Mouse (Mus musculus) stomach, embryonic 14.5 days (tissue): ENCODE data around the gene Mcu. TPM values are rescaled to one million over a fixed set of nuclear protein-coding genes. Genes with fewer than 3 reads are reported as not detected.

Source experiments
- ATAC-seq: fragments of 200-750 bp; cut with Nextera tagmentation; 2 replicates; pipeline ENCODE4 v1.8.0; 2017; ENCODE audit warnings: low read depth, moderate TSS enrichment; ENCODE audit not compliant: insufficient number of reproducible peaks, insufficient read depth, low FRiP score
- H3K27ac ChIP-seq: fragments of 300-500 bp; sonication (generic); 2 replicates; pipeline ENCODE4 v1.5.1; 2014; ENCODE audit warnings: mild to moderate bottlenecking, low read length, moderate library complexity, mixed read lengths
- H3K27me3 ChIP-seq: fragments of 300-500 bp; sonication (generic); 2 replicates; pipeline ENCODE4 v1.6.1; 2014; ENCODE audit warnings: low read length, control low read depth, mixed read lengths; ENCODE audit not compliant: control insufficient read depth, insufficient read depth
- H3K36me3 ChIP-seq: fragments of 300-500 bp; sonication (generic); 2 replicates; pipeline ENCODE4 v1.6.1; 2014; ENCODE audit warnings: mild to moderate bottlenecking, control low read depth, low read length, moderate library complexity, mixed read lengths; ENCODE audit not compliant: control insufficient read depth, insufficient read depth
- H3K4me1 ChIP-seq: fragments of 300-500 bp; sonication (generic); 2 replicates; pipeline ENCODE4 v1.6.1; 2014; ENCODE audit warnings: low read length, control low read depth, mixed read lengths; ENCODE audit not compliant: control insufficient read depth, insufficient read depth
- H3K4me2 ChIP-seq: fragments of 300-500 bp; sonication (generic); replicated peaks from 2 replicates; pipeline ENCODE4 v1.6.1; 2014; ENCODE audit warnings: low read depth, low read length, control low read depth
- H3K4me3 ChIP-seq: fragments of 300-500 bp; sonication (generic); 2 replicates; pipeline ENCODE4 v1.5.1; 2014; ENCODE audit warnings: low read depth, low read length, control low read depth
- H3K9ac ChIP-seq: fragments of 300-500 bp; sonication (generic); replicated peaks from 2 replicates; pipeline ENCODE4 v1.6.1; 2014; ENCODE audit warnings: low read depth, mild to moderate bottlenecking, control low read depth, low read length, moderate library complexity, mixed read lengths
- H3K9me3 ChIP-seq: fragments of 300-500 bp; sonication (generic); 2 replicates; pipeline ENCODE4 v1.6.1; 2016; ENCODE audit warnings: low read depth, low read length, control low read depth; ENCODE audit not compliant: control insufficient read depth
- WGBS: fragments of 180-500 bp; shearing (Covaris S2); extraction: QIAGEN DNeasy Blood & Tissue Kit; methylation state at CpG from one replicate; pipeline ENCODE4 v1.1.7; 2014; 5-methylcytosine and 5-hydroxymethylcytosine counted together
- polyA plus RNA-seq: library from polyadenylated mRNA; unstranded; fragments of >200 nt; fragmentation: Nextera tagmentation; extraction: Ambion mirVana; gene quantifications from 2 replicates; pipeline ENCODE4 v1.2.1, GENCODE M21; 2014

The Mcu gene
- polyA plus RNA-seq, 1 experiment from 2014 or later, result 60.4 TPM

- Histone ChIP-seq H3K27me3 (no peaks in the 10 kb centered on the region), H3K9me3 (no peaks in the 10 kb centered on the region), H3K9ac (no peak overlapping the region), H3K4me2 (no peak overlapping the region), H3K27ac (no peak overlapping the region), H3K4me1 (no peaks in the 10 kb centered on the region), H3K36me3 (0 out of 2 replicates have a peak, but pooled peaks cover 2% of the 10 kb centered on the region), H3K4me3 (no peak overlapping the region)
- WGBS, result 89% methylated on average over 6 of the region's 6 CpGs
- ATAC-seq, result no peak
These were observed 132.2 kb downstream of the Mcu start for GRCm38 (mm10) chr10:59484318-59484717.

- WGBS, result 92% methylated on average over 5 of the region's 5 CpGs
- Histone ChIP-seq H3K36me3 (no peaks in the 10 kb centered on the region), H3K9me3 (no peaks in the 10 kb centered on the region), H3K9ac (no peak overlapping the region), H3K4me2 (no peak overlapping the region), H3K27ac (no peak overlapping the region), H3K4me1 (no peaks in the 10 kb centered on the region), H3K27me3 (no peaks in the 10 kb centered on the region), H3K4me3 (no peak overlapping the region)
- ATAC-seq, result no peak
These were observed 135.1 kb downstream of the Mcu start for GRCm38 (mm10) chr10:59481381-59481780.

GRCm38 (mm10) chr10:59470451-59470850 is 146.0 kb downstream of the Mcu start:
- H3K4me2 ChIP-seq, result no peak overlapping the region
- no peak overlapping the region for H3K9ac ChIP-seq
- H3K36me3 ChIP-seq, result no peaks in the 10 kb centered on the region; the same call in 1 of the 2 replicates
- no peak overlapping the region for H3K4me3 ChIP-seq
- ATAC-seq, result no peak
- H3K27ac ChIP-seq, result no peak overlapping the region
- H3K27me3 ChIP-seq, result no peaks in the 10 kb centered on the region
- H3K9me3 ChIP-seq, result no peaks in the 10 kb centered on the region
- H3K4me1 ChIP-seq, result no peaks in the 10 kb centered on the region
- 79% methylated on average over 5 of the region's 5 CpGs for WGBS

GRCm38 (mm10) chr10:59467297-59467696 is 149.2 kb downstream of the Mcu start:
- WGBS, result 85% methylated on average over 12 of the region's 12 CpGs

GRCm38 (mm10) chr10:59466626-59467025 is 149.9 kb downstream of the Mcu start:
- no peak for ATAC-seq
- Histone ChIP-seq H3K27me3 (no peaks in the 10 kb centered on the region), H3K9me3 (no peaks in the 10 kb centered on the region), H3K4me2 (no peak overlapping the region), H3K9ac (no peak overlapping the region), H3K4me1 (no peaks in the 10 kb centered on the region), H3K4me3 (no peak overlapping the region), H3K27ac (no peak overlapping the region), H3K36me3 (no peaks in the 10 kb centered on the region; the same call in 1 of the 2 replicates)
- WGBS, result 89% methylated on average over 4 of the region's 4 CpGs

More at GRCm38 (mm10) chr10:59467297-59467696, 149.2 kb downstream of the Mcu start:
- no peak overlapping the region for H3K4me2 ChIP-seq
- H3K9me3 ChIP-seq, result no peaks in the 10 kb centered on the region
- no peaks in the 10 kb centered on the region; the same call in 1 of the 2 replicates for H3K36me3 ChIP-seq
- H3K4me3 ChIP-seq, result no peak overlapping the region
- no peak overlapping the region for H3K9ac ChIP-seq
- no peak for ATAC-seq
- H3K27ac ChIP-seq, result no peak overlapping the region
- no peaks in the 10 kb centered on the region for H3K4me1 ChIP-seq
- H3K27me3 ChIP-seq, result no peaks in the 10 kb centered on the region

GRCm38 (mm10) chr10:59465546-59465945 is 150.9 kb downstream of the Mcu start:
- H3K4me2 ChIP-seq, result no peak overlapping the region
- no peaks in the 10 kb centered on the region for H3K4me1 ChIP-seq
- ATAC-seq, result no peak
- WGBS, result 69% methylated on average over 3 of the region's 3 CpGs
- H3K27me3 ChIP-seq, result no peaks in the 10 kb centered on the region
- no peak overlapping the region for H3K4me3 ChIP-seq
- no peaks in the 10 kb centered on the region for H3K9me3 ChIP-seq
- H3K9ac ChIP-seq, result no peak overlapping the region
- no peak overlapping the region for H3K27ac ChIP-seq
- H3K36me3 ChIP-seq, result no peaks in the 10 kb centered on the region; the same call in 1 of the 2 replicates

- H3K9ac ChIP-seq, result no peak overlapping the region
- no peak overlapping the region for H3K4me3 ChIP-seq
- no peak for ATAC-seq
- H3K4me1 ChIP-seq, result no peaks in the 10 kb centered on the region
- no peaks in the 10 kb centered on the region for H3K9me3 ChIP-seq
- no peak overlapping the region for H3K27ac ChIP-seq
- H3K27me3 ChIP-seq, result no peaks in the 10 kb centered on the region
- no peaks in the 10 kb centered on the region; the same call in 1 of the 2 replicates for H3K36me3 ChIP-seq
- H3K4me2 ChIP-seq, result no peak overlapping the region
- WGBS, result 85% methylated on average over 6 of the region's 6 CpGs
These were observed 154.2 kb downstream of the Mcu start for GRCm38 (mm10) chr10:59462307-59462706.

- no peak overlapping the region for H3K4me2 ChIP-seq
- H3K36me3 ChIP-seq, result peaks cover 9% of the 10 kb centered on the region
- H3K27me3 ChIP-seq, result no peaks in the 10 kb centered on the region
- H3K27ac ChIP-seq, result no peak overlapping the region
- no peaks in the 10 kb centered on the region for H3K4me1 ChIP-seq
- H3K4me3 ChIP-seq, result no peak overlapping the region
- no peaks in the 10 kb centered on the region for H3K9me3 ChIP-seq
- H3K9ac ChIP-seq, result no peak overlapping the region
- no peak for ATAC-seq
- WGBS, result 89% methylated on average over 12 of the region's 12 CpGs
These were observed 156.7 kb downstream of the Mcu start for GRCm38 (mm10) chr10:59459767-59460166.

GRCm38 (mm10) chr10:59454631-59455030 is 161.9 kb downstream of the Mcu start:
- ATAC-seq, result no peak
- no peaks in the 10 kb centered on the region for H3K4me1 ChIP-seq
- no peaks in the 10 kb centered on the region for H3K9me3 ChIP-seq
- H3K4me2 ChIP-seq, result no peak overlapping the region
- H3K9ac ChIP-seq, result no peak overlapping the region
- peaks cover 12% of the 10 kb centered on the region for H3K36me3 ChIP-seq
- no peak overlapping the region for H3K27ac ChIP-seq
- H3K4me3 ChIP-seq, result no peak overlapping the region
- WGBS, result 95% methylated on average over 15 of the region's 15 CpGs
- H3K27me3 ChIP-seq, result no peaks in the 10 kb centered on the region
